Mouse (Mus musculus): ENCODE results near the gene Rtl8c. TPM values are rescaled to one million over a fixed set of nuclear protein-coding genes. Genes with fewer than 3 reads are reported as not detected.
"Not testable (repeated sequence)": the region's sequence is repeated elsewhere in the genome, so short reads cannot be mapped to it uniquely, and the experiment has no call there.

Gene Rtl8c
- 98.0 and 99.3 TPM in 2 replicates for polyA plus RNA-seq (2016; fragmentation: Nextera tagmentation; extraction: Ambion mirVana)

- Histone ChIP-seq H3K4me1 (no peaks in the 10 kb centered on the region), H3K9ac (peak within 1 kb of the TSS; percentile 65), H3K9me3 (replicated peaks) (no peaks in the 10 kb centered on the region), H3K27ac (peak within 1 kb of the TSS; percentile 76), H3K36me3 (no peaks in the 10 kb centered on the region), H3K27me3 (no peaks in the 10 kb centered on the region), H3K4me2 (replicated peaks) (peak within 1 kb of the TSS; percentile 50), H3K4me3 (peak within 1 kb of the TSS; percentile 41)
- WGBS, result 30% methylated on average over 20 of the region's 20 CpGs
- ATAC-seq (ENCODE audit: low FRiP score), result peak; percentile 95
Measured at GRCm38 (mm10) chrX:53607242-53608121, at the start of gene Rtl8c. Gene Rtl8c, plus strand, starts transcription at chrX:53608032.

- H3K4me3 ChIP-seq, result no peak overlapping the region
- H3K9ac ChIP-seq, result no peak overlapping the region
- H3K4me1 ChIP-seq, result no peaks in the 10 kb centered on the region
- WGBS, result 94% methylated on average over 1 of the region's 1 CpGs
- H3K27me3 ChIP-seq, result no peaks in the 10 kb centered on the region
- ATAC-seq (ENCODE audit: low FRiP score), result no peak
- H3K27ac ChIP-seq, result no peak overlapping the region
- H3K4me2 ChIP-seq (replicated peaks), result no peak overlapping the region
- no peaks in the 10 kb centered on the region for H3K9me3 ChIP-seq (replicated peaks)
- H3K36me3 ChIP-seq, result no peaks in the 10 kb centered on the region
Measured at GRCm38 (mm10) chrX:53579311-53579710, 28.5 kb upstream of the Rtl8c start.

- not testable (repeated sequence) for H3K36me3 ChIP-seq; H3K4me1 ChIP-seq; H3K27ac ChIP-seq; H3K27me3 ChIP-seq; H3K4me2 ChIP-seq (replicated peaks); H3K4me3 ChIP-seq; ATAC-seq (ENCODE audit: low FRiP score); H3K9me3 ChIP-seq (replicated peaks); H3K9ac ChIP-seq
- WGBS, result 81% methylated on average over 2 of the region's 4 CpGs
Measured at GRCm38 (mm10) chrX:53581407-53581806, 26.4 kb upstream of the Rtl8c start.

GRCm38 (mm10) chrX:53583404-53583803 lies 24.4 kb upstream of the Rtl8c start:
- not testable (repeated sequence) for H3K4me2 ChIP-seq (replicated peaks); H3K27me3 ChIP-seq; H3K36me3 ChIP-seq; H3K27ac ChIP-seq; H3K4me3 ChIP-seq; H3K9ac ChIP-seq; H3K4me1 ChIP-seq; ATAC-seq (ENCODE audit: low FRiP score); H3K9me3 ChIP-seq (replicated peaks)
- 64% methylated on average over 3 of the region's 4 CpGs for WGBS

GRCm38 (mm10) chrX:53599993-53600392 lies 7.8 kb upstream of the Rtl8c start:
- not testable (repeated sequence) for H3K36me3 ChIP-seq; H3K9me3 ChIP-seq (replicated peaks); H3K9ac ChIP-seq; H3K27me3 ChIP-seq; H3K4me2 ChIP-seq (replicated peaks); H3K27ac ChIP-seq; H3K4me1 ChIP-seq; ATAC-seq (ENCODE audit: low FRiP score); H3K4me3 ChIP-seq
- 48% methylated on average over 2 of the region's 2 CpGs for WGBS

- H3K4me3 ChIP-seq; H3K4me2 ChIP-seq (replicated peaks); H3K9ac ChIP-seq; H3K4me1 ChIP-seq; H3K36me3 ChIP-seq; H3K9me3 ChIP-seq (replicated peaks); ATAC-seq (ENCODE audit: low FRiP score); H3K27ac ChIP-seq; H3K27me3 ChIP-seq: not testable (repeated sequence)
- WGBS, result 13% methylated on average over 1 of the region's 1 CpGs
Measured at GRCm38 (mm10) chrX:53606176-53606575, 1.7 kb upstream of the Rtl8c start.

- Histone ChIP-seq H3K4me1 (no peaks in the 10 kb centered on the region), H3K4me2 (replicated peaks) (peak overlapping the region; percentile 50), H3K36me3 (no peaks in the 10 kb centered on the region), H3K9me3 (replicated peaks) (no peaks in the 10 kb centered on the region), H3K27me3 (no peaks in the 10 kb centered on the region), H3K27ac (peak overlapping the region; percentile 76), H3K4me3 (peak overlapping the region; percentile 41), H3K9ac (peak overlapping the region; percentile 65)
- peak; percentile 62 for ATAC-seq (ENCODE audit: low FRiP score)
- 22% methylated on average over 18 of the region's 18 CpGs for WGBS
Measured at GRCm38 (mm10) chrX:53608122-53608813, 436 bp downstream of the Rtl8c start.

GRCm38 (mm10) chrX:53608879-53609278 lies 1.0 kb downstream of the Rtl8c start, which contains the start of gene Gm14597:
Gene Gm14597, minus strand, starts transcription at chrX:53608979.
- H3K4me3 ChIP-seq, result peak within 1 kb of the TSS; percentile 41
- not testable (repeated sequence) for H3K9me3 ChIP-seq (replicated peaks)

GRCm38 (mm10) chrX:53610571-53610970 lies 2.7 kb downstream of the Rtl8c start:
- Histone ChIP-seq H3K9ac (no peak overlapping the region), H3K27ac (no peak overlapping the region), H3K36me3 (no peaks in the 10 kb centered on the region), H3K9me3 (replicated peaks) (no peaks in the 10 kb centered on the region), H3K4me2 (replicated peaks) (no peak overlapping the region), H3K27me3 (no peaks in the 10 kb centered on the region), H3K4me1 (no peaks in the 10 kb centered on the region), H3K4me3 (no peak overlapping the region)
- ATAC-seq (ENCODE audit: low FRiP score), result no peak
- 1% methylated on average over 3 of the region's 3 CpGs for WGBS

More at GRCm38 (mm10) chrX:53608879-53609278, 1.0 kb downstream of the Rtl8c start, which contains the start of gene Gm14597:
- H3K4me1 ChIP-seq; H3K27me3 ChIP-seq; H3K36me3 ChIP-seq; ATAC-seq (ENCODE audit: low FRiP score): not testable (repeated sequence)
- peak within 1 kb of the TSS; percentile 76 for H3K27ac ChIP-seq
- peak within 1 kb of the TSS; percentile 65 for H3K9ac ChIP-seq
- peak within 1 kb of the TSS; percentile 50 for H3K4me2 ChIP-seq (replicated peaks)
- 62% methylated on average over 3 of the region's 4 CpGs for WGBS

GRCm38 (mm10) chrX:53611395-53611794 lies 3.6 kb downstream of the Rtl8c start:
- H3K9me3 ChIP-seq (replicated peaks); ATAC-seq (ENCODE audit: low FRiP score); H3K27me3 ChIP-seq; H3K4me2 ChIP-seq (replicated peaks); H3K9ac ChIP-seq; H3K27ac ChIP-seq; H3K4me1 ChIP-seq; H3K36me3 ChIP-seq; H3K4me3 ChIP-seq: not testable (repeated sequence)

- H3K27me3 ChIP-seq; H3K4me3 ChIP-seq; H3K4me2 ChIP-seq (replicated peaks); H3K9me3 ChIP-seq (replicated peaks); ATAC-seq (ENCODE audit: low FRiP score); H3K27ac ChIP-seq; H3K36me3 ChIP-seq; H3K4me1 ChIP-seq; H3K9ac ChIP-seq: not testable (repeated sequence)
- 57% methylated on average over 3 of the region's 3 CpGs for WGBS
Measured at GRCm38 (mm10) chrX:53638107-53638506, 30.3 kb downstream of the Rtl8c start.

GRCm38 (mm10) chrX:53642604-53642979 lies 34.8 kb downstream of the Rtl8c start:
- peak; percentile 33; the same call in 1 of the 2 replicates for ATAC-seq (ENCODE audit: low FRiP score)
- not testable (repeated sequence) for H3K36me3 ChIP-seq; H3K9ac ChIP-seq; H3K27me3 ChIP-seq; H3K9me3 ChIP-seq (replicated peaks); H3K4me1 ChIP-seq; H3K27ac ChIP-seq
- H3K4me3 ChIP-seq, result peak overlapping the region; percentile 23
- 65% methylated on average over 3 of the region's 4 CpGs for WGBS
- H3K4me2 ChIP-seq (replicated peaks), result peak overlapping the region; percentile 42

All from hindbrain, embryonic 12.5 days (tissue).